Mouse (Mus musculus) lung, postnatal 10 days (tissue): Measurements from ENCODE around the gene Tnfsf10.

ENCODE experiments used
- DNase-seq: peaks from one replicate; pipeline ENCODE4 v3.0.0; 2021

Gene Tnfsf10

GRCm38 (mm10) chr3:27310973-27311372 lies 5.9 kb upstream of the Tnfsf10 start:
- peak; percentile 53 for DNase-seq

DNA sequence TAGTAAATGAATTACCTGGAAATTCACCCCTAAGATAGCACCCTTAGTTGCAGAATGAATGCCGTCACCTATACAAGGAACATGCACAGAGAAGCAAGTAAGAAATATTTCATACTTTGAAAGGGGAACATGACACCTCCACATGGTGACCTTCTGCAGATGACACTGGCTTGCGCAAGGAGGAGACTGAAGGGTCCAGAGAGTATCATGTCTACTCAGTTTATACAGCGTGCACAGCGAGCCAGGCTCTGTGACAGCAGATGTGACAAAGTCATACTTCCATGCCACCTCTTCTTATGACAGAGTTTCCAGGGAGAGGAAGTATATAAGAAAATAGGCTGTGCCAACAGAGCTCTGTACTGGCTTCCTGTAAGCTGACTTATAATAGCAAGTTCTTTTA lies 5.4 kb upstream of the Tnfsf10 start:
- no peak for DNase-seq

GRCm38 (mm10) chr3:27314506-27315164 lies 2.2 kb upstream of the Tnfsf10 start:
- DNase-seq: no peak

GRCm38 (mm10) chr3:27317288-27318024 lies 628 bp downstream of the Tnfsf10 start:
- DNase-seq: no peak

DNA sequence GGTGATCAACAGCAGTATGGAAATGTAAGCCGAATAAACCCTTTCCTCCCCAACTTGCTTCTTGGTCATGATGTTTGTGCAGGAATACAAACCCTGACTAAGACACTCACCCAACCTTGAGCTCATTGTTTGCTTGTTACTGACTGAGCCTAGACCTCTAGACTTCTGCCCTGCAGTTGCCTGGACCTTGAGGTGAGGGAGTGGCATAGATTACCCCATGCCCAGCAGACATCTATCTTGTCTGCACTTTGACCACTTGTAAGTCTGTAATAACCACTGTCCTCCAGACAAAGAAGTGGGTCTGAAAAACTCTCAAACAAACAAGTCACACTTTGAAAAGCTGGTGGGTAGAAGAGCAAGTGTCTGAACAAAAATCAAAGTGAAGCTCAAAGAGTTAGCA lies 2.8 kb downstream of the Tnfsf10 start:
- no peak for DNase-seq

- peak; percentile 63 for DNase-seq
These were observed 4.0 kb downstream of the Tnfsf10 start for GRCm38 (mm10) chr3:27320613-27321495.

- DNase-seq: no peak
These were observed 5.8 kb downstream of the Tnfsf10 start for GRCm38 (mm10) chr3:27322591-27322990.

- DNase-seq: no peak
These were observed 6.7 kb downstream of the Tnfsf10 start for GRCm38 (mm10) chr3:27323551-27323950.

DNA sequence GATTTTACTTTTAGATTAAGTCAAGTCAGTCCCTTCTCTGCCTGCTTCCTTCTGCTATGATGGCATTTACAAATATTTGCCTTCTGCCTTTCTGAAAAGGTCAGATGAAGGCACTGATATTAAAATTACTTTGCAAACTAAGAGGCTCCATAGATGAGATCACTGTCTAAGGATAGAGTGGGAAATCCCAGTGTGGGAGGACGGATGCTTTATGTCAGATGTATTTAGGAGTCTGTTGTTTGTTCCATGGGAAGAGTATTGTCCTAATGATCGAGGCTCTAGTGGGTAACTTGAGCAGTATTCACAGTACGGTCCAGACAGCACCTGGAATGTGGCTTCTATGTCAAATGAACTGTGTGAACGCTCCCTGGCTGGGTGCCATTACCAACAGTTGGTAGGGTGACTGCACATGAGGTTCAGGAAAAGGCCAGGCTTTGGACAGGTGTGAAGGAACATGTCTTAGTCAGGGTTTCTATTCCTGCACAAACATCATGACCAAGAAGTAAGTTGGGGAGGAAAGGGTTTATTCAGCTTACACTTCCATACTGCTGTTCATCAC lies 9.9 kb downstream of the Tnfsf10 start:
- no peak for DNase-seq

DNA sequence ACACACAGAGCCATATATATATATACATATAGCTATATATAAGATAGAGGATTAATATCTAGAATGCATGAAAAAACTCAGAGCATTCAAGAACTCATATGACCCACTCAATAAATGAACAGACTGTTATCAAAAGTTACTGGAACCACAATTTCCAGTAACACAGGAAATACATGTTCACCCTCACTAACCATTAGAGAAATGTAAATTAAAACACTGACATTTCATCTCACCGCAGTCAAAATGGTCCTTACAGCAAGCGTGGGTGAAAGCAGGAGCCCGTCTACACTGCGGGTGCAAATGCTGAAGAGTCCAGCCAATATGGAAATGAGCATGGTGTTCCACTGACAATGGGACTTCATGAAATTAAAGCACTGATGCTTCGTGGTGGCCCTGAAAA lies 13.9 kb downstream of the Tnfsf10 start:
- DNase-seq: no peak

GRCm38 (mm10) chr3:27338437-27338836 lies 21.6 kb downstream of the Tnfsf10 start:
- DNase-seq: peak; percentile 67

DNA sequence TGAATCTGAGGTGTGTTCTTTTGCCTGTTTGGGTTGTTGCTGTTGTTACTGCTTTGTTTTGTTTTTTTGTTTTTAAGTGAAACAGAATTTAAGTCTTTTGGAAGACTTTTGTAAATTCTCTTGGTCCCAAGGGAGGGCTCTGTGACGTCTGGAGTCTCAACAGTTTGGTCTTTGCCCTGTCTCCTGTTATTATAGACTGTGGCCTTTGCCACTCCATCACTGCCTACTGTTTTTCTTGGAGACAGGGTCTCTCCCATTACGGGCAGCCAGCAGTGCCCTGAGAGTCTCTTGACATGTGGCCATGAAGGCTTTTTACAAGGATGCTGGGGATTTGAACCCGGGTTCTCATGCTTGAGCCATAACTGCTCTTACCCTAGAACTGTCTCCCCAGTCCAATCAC lies 22.1 kb downstream of the Tnfsf10 start:
- DNase-seq: no peak

GRCm38 (mm10) chr3:27340757-27341156 lies 23.9 kb downstream of the Tnfsf10 start:
- DNase-seq: no peak

- DNase-seq: no peak
These were observed 25.6 kb downstream of the Tnfsf10 start for GRCm38 (mm10) chr3:27342462-27342861.

DNA sequence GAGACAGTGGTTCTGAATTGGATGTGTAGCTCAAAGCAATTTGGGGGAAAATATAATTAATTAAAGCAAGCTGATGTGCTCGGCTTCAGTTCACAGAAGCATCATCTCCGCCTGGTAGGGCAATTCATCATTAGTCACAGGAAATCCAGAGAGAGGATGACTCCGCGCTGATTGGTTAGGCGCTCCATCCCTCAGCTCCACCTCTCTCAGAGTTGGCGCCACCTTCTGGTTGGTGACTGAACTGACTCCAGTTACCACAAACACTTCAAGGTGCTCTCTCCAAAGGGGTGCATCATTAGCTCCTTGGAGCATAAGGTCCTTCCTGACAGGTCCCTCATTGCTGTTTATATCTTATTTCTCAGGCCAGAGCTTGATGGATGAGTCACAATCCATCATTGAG lies 28.7 kb downstream of the Tnfsf10 start:
- DNase-seq: peak; percentile 79

DNA sequence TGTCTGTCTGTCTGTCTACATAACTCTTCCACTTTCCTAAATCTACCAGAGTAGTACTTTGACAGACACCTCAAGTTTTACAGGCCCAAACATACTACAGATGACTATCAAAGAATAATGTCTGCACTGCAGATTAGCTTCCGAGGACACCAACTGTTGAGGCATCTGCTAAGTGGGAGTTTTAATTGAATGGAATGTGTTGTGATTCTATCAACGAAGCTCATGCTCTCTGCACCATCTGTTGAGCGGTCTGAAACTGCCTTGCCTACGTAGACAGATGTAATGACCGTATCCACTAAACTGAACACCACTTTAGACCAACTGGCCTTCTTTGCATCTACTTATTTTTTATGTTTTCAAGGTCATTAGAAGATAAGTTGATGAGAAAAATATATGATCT lies 31.6 kb downstream of the Tnfsf10 start:
- DNase-seq: no peak

DNA sequence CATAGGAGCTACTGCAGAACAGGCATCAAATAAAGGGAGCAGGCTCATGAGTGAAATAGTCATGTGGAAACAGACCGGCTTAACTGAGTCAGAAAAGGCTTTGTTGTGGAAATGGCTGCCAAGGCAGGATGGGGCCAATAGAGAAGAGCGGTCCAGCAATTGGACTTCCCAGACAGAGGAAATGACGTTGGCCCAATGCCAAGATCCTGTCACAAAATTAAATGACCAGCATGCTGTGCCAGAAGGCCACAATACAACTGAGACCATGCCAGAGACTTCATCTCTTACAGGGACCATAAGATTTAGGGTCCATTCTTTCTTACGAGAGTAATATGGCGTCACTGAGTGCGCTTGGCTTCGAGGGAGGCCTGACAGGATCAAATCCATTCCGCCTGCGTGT lies 34.3 kb downstream of the Tnfsf10 start:
- DNase-seq: peak; percentile 92

GRCm38 (mm10) chr3:27359100-27359720 lies 42.4 kb downstream of the Tnfsf10 start:
- DNase-seq: no peak

GRCm38 (mm10) chr3:27370125-27370524 lies 53.3 kb downstream of the Tnfsf10 start:
- peak; percentile 66 for DNase-seq

DNA sequence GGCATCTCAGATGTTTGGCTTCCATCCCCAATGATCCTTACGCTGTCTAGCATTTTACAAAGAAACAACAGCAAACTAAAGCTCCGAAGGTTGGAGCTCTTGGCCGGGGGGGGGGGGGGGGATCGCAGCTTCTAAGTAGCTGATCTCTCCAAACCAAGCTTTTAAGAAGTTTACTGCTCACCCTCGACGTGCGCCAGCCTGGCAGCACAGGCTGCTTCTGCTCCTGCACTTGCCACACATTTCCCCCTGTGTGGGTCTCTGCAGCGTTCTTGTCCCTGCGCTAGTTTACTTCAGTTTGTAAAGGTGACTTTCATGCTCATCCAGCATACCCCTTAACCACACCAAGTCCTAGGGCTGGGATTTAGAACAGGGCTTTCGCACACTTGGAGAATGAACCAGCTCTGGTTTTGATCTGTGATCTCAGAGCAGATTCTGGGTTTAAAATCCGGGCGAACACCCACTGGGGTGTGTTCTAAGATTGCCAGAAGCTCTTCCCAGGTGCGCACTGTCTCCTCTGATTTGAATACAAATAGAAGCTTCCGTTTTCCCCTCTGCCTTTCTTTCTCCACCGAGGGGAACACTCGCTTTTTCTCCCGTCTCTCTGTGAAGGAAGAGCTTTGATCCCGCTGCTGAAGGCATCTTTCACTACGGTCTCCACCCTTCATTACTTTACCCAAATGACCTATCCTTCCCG lies 53.9 kb downstream of the Tnfsf10 start:
- no peak for DNase-seq

GRCm38 (mm10) chr3:27371276-27371621 lies 54.4 kb downstream of the Tnfsf10 start, which contains the start of gene Ghsr:
Gene Ghsr, plus strand, starts transcription at chr3:27371351.
- no peak for DNase-seq
